Mouse (Mus musculus) stomach, embryonic 15.5 days (tissue): ENCODE data around the gene Zc3h12a. TPM values are rescaled to one million over a fixed set of nuclear protein-coding genes. Genes with fewer than 3 reads are reported as not detected.

Source experiments
- ATAC-seq: fragments of 200-750 bp; cut with Nextera tagmentation; 2 replicates; pipeline ENCODE4 v1.8.0; 2017; ENCODE audit warnings: low read depth, moderate number of reproducible peaks, moderate TSS enrichment; ENCODE audit not compliant: insufficient read depth, low FRiP score
- H3K27ac ChIP-seq: fragments of 300-500 bp; sonication (generic); 2 replicates; pipeline ENCODE4 v1.5.1; 2015; ENCODE audit warnings: mild to moderate bottlenecking, inconsistent platforms
- H3K27me3 ChIP-seq: fragments of 300-500 bp; sonication (generic); replicated peaks from 2 replicates; pipeline ENCODE4 v1.6.1; 2015; ENCODE audit warnings: inconsistent platforms
- H3K36me3 ChIP-seq: fragments of 300-500 bp; sonication (generic); 2 replicates; pipeline ENCODE4 v1.6.1; 2015; ENCODE audit warnings: inconsistent platforms
- H3K4me1 ChIP-seq: fragments of 300-500 bp; sonication (generic); 2 replicates; pipeline ENCODE4 v1.6.1; 2015; ENCODE audit warnings: inconsistent platforms
- H3K4me2 ChIP-seq: fragments of 300-500 bp; sonication (generic); 2 replicates; pipeline ENCODE4 v1.6.1; 2015; ENCODE audit warnings: mild to moderate bottlenecking, inconsistent platforms
- H3K4me3 ChIP-seq: fragments of 300-500 bp; sonication (generic); replicated peaks from 2 replicates; pipeline ENCODE4 v1.5.1; 2015; ENCODE audit warnings: inconsistent platforms
- H3K9ac ChIP-seq: fragments of 300-500 bp; sonication (generic); 2 replicates; pipeline ENCODE4 v1.6.1; 2015; ENCODE audit warnings: inconsistent platforms
- H3K9me3 ChIP-seq: fragments of 300-500 bp; sonication (generic); 2 replicates; pipeline ENCODE4 v1.6.1; 2016; ENCODE audit warnings: inconsistent platforms
- WGBS: fragments of 180-500 bp; shearing (Covaris S2); methylation state at CpG from one replicate; pipeline ENCODE4 v1.1.7; 2015; 5-methylcytosine and 5-hydroxymethylcytosine counted together
- polyA plus RNA-seq: library from polyadenylated mRNA; unstranded; fragments of >200 nt; fragmentation: Nextera tagmentation; extraction: Ambion mirVana; gene quantifications from 2 replicates; pipeline ENCODE4 v1.2.1, GENCODE M21; 2015

The Zc3h12a gene
- polyA plus RNA-seq, 1 experiment from 2014 or later: 1.5 TPM

DNA sequence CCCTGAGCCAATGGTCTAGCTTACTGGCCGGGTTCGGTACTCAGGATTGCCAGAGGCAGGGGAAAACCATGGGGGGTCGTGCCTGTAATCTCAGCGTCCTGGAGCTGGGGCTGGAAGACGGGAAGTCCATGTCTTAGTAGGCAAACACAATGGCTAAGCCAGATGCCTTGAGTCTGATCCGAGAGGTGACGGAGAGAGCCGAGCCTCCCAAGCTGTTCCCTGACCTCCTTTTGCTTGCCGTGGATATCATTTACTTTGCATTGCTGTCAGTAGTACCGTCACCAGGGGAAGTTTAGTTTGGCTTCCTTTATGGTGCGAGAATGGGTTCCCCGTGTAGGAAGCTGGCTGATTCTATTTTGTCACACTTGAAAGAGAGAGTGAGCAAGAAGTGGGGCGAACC is 26.3 kb downstream of the Zc3h12a start:
- H3K9ac ChIP-seq: no peak overlapping the region
- H3K9me3 ChIP-seq: no peaks in the 10 kb centered on the region
- no peaks in the 10 kb centered on the region for H3K27me3 ChIP-seq
- no peak overlapping the region for H3K4me3 ChIP-seq
- H3K4me2 ChIP-seq: no peak overlapping the region
- WGBS: 82% methylated on average over 13 of the region's 13 CpGs
- no peak for ATAC-seq
- no peaks in the 10 kb centered on the region for H3K4me1 ChIP-seq
- no peak overlapping the region for H3K27ac ChIP-seq
- H3K36me3 ChIP-seq: peaks cover 25% of the 10 kb centered on the region

GRCm38 (mm10) chr4:125099458-125099857 is 28.2 kb downstream of the Zc3h12a start:
- ATAC-seq: no peak
- 5% methylated on average over 8 of the region's 8 CpGs for WGBS
- Histone ChIP-seq H3K4me1 (no peaks in the 10 kb centered on the region), H3K9me3 (no peaks in the 10 kb centered on the region), H3K4me3 (no peak overlapping the region), H3K27ac (no peak overlapping the region), H3K9ac (no peak overlapping the region), H3K36me3 (peaks cover 15% of the 10 kb centered on the region), H3K27me3 (no peaks in the 10 kb centered on the region), H3K4me2 (no peak overlapping the region)

- Histone ChIP-seq H3K4me2 (no peak overlapping the region), H3K36me3 (peaks cover under 1% of the 10 kb centered on the region; the same call in 1 of the 2 replicates), H3K27me3 (no peaks in the 10 kb centered on the region), H3K4me1 (no peaks in the 10 kb centered on the region), H3K9me3 (no peaks in the 10 kb centered on the region), H3K27ac (no peak overlapping the region), H3K4me3 (no peak overlapping the region), H3K9ac (no peak overlapping the region)
- no peak for ATAC-seq
- WGBS: 75% methylated on average over 4 of the region's 4 CpGs
Observed at GRCm38 (mm10) chr4:125097412-125097811, 30.2 kb downstream of the Zc3h12a start.

- no peak for ATAC-seq
- Histone ChIP-seq H3K27me3 (no peaks in the 10 kb centered on the region), H3K4me1 (no peaks in the 10 kb centered on the region), H3K4me3 (no peak overlapping the region), H3K9me3 (no peaks in the 10 kb centered on the region), H3K27ac (no peak overlapping the region), H3K36me3 (peaks cover 7% of the 10 kb centered on the region), H3K4me2 (no peak overlapping the region), H3K9ac (no peak overlapping the region)
- 68% methylated on average over 5 of the region's 5 CpGs for WGBS
Observed at GRCm38 (mm10) chr4:125096066-125096465, 31.6 kb downstream of the Zc3h12a start.

- Histone ChIP-seq H3K9me3 (no peaks in the 10 kb centered on the region), H3K4me2 (no peak overlapping the region), H3K27ac (no peak overlapping the region), H3K4me3 (no peak overlapping the region), H3K9ac (no peak overlapping the region), H3K27me3 (no peaks in the 10 kb centered on the region), H3K36me3 (peaks cover 28% of the 10 kb centered on the region), H3K4me1 (no peaks in the 10 kb centered on the region)
- ATAC-seq: no peak
- WGBS: 83% methylated on average over 5 of the region's 5 CpGs
Observed at GRCm38 (mm10) chr4:125093031-125093430, 34.6 kb downstream of the Zc3h12a start.

- WGBS: under 1% methylated on average over 42 of the region's 45 CpGs
- peaks cover 26% of the 10 kb centered on the region for H3K36me3 ChIP-seq
- peak overlapping the region; percentile 87 for H3K4me2 ChIP-seq
- peak overlapping the region; percentile 82 for H3K4me3 ChIP-seq
- peaks cover 14% of the 10 kb centered on the region for H3K4me1 ChIP-seq
- peak; percentile 94 for ATAC-seq
- H3K27me3 ChIP-seq: no peaks in the 10 kb centered on the region
- H3K9me3 ChIP-seq: no peaks in the 10 kb centered on the region
- peak overlapping the region; percentile 99 for H3K27ac ChIP-seq
- peak overlapping the region; percentile 91 for H3K9ac ChIP-seq
Observed at GRCm38 (mm10) chr4:125085346-125085841, 42.2 kb downstream of the Zc3h12a start.

DNA sequence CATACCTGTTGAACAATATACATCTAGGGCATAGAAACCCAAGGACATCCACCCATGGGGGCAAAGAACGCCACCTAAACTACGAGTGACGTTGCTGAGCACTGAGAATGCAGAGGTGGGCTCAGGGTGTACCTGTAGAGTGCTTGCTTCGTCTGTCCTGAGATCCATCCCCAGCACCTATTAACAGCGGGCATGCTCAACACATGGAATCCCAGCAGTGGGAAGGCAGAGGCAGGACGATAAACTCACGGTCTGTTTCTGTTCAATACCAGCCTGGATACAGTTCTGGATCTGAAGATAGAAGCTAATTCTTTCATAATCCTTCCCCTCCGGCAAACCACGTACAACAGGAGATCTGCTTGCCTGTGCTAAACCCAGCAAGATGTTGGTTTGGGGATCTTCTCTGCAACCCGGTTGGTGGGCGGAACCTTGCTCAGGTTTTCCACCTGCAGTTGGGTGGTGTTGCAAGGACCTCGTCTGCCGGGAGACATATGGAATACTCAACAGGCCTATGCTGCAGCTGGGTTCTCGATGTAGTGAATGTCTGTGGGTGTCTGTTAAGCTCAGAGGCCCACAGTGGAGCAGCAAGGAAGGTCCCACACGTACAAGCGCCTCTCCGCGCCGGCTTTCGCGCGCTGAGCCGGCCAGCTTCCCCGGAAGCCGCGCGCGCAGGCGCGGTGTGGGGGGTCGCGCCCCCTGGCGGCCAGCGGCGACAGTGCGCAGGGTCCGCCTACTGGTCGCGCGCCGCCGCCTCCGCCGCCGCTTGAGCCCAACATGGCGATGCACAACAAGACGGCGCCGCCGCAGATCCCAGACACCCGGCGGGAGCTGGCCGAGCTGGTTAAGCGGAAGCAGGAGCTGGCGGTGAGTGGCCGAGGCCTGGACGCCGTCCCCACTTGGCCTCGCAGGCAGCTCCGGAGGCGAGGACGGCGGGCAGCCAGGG is 43.0 kb downstream of the Zc3h12a start, which contains the start of gene Meaf6:
Gene Meaf6 (plus strand): TSS at position 732 of the 943 bp plus-strand sequence.
- no peaks in the 10 kb centered on the region for H3K27me3 ChIP-seq
- peak within 1 kb of the TSS; percentile 99 for H3K27ac ChIP-seq
- WGBS: 1% methylated on average over 63 of the region's 63 CpGs
- no peaks in the 10 kb centered on the region for H3K9me3 ChIP-seq
- ATAC-seq: peak; percentile 90
- H3K4me2 ChIP-seq: peak within 1 kb of the TSS; percentile 87
- peak within 1 kb of the TSS; percentile 91 for H3K9ac ChIP-seq
- H3K4me1 ChIP-seq: peaks cover 14% of the 10 kb centered on the region
- H3K36me3 ChIP-seq: peaks cover 18% of the 10 kb centered on the region
- H3K4me3 ChIP-seq: peak within 1 kb of the TSS; percentile 82

GRCm38 (mm10) chr4:125078698-125079097 is 48.9 kb downstream of the Zc3h12a start:
- Histone ChIP-seq H3K9ac (no peak overlapping the region), H3K27ac (no peak overlapping the region), H3K27me3 (no peaks in the 10 kb centered on the region), H3K4me1 (no peaks in the 10 kb centered on the region), H3K36me3 (peaks cover 26% of the 10 kb centered on the region), H3K4me2 (no peak overlapping the region), H3K4me3 (no peak overlapping the region), H3K9me3 (no peaks in the 10 kb centered on the region)
- WGBS: 92% methylated on average over 2 of the region's 2 CpGs
- no peak for ATAC-seq

GRCm38 (mm10) chr4:125077700-125078099 is 49.9 kb downstream of the Zc3h12a start:
- Histone ChIP-seq H3K27ac (no peak overlapping the region), H3K4me2 (no peak overlapping the region), H3K9me3 (no peaks in the 10 kb centered on the region), H3K27me3 (no peaks in the 10 kb centered on the region), H3K4me3 (no peak overlapping the region), H3K9ac (no peak overlapping the region), H3K4me1 (no peaks in the 10 kb centered on the region), H3K36me3 (peaks cover 34% of the 10 kb centered on the region)
- ATAC-seq: 0 out of 2 replicates have a peak, but pooled peaks have one; percentile 10
- 84% methylated on average over 2 of the region's 2 CpGs for WGBS

Other genes starting within 250 kb of the Zc3h12a start
- gene Epha10, start 246.9 kb downstream of the Zc3h12a start, polyA plus RNA-seq: 0.14 and 0.30 TPM in 2 replicates
- gene 9930104L06Rik, start 190.8 kb downstream of the Zc3h12a start, polyA plus RNA-seq: 11.3 and 13.8 TPM in 2 replicates
- gene Cdca8, start 188.5 kb downstream of the Zc3h12a start, polyA plus RNA-seq: 118 and 128 TPM in 2 replicates
- gene Rspo1, start 141.4 kb downstream of the Zc3h12a start, polyA plus RNA-seq: 12.9 and 14.5 TPM in 2 replicates
- 76.1 and 78.3 TPM in 2 replicates for gene Gnl2, start 111.3 kb downstream of the Zc3h12a start, polyA plus RNA-seq
- gene Dnali1, start 62.1 kb downstream of the Zc3h12a start, polyA plus RNA-seq: 0.08 and 0.22 TPM in 2 replicates
- gene Snip1, start 61.2 kb downstream of the Zc3h12a start, polyA plus RNA-seq: 26.3 and 27.5 TPM in 2 replicates
- gene Meaf6, start 42.7 kb downstream of the Zc3h12a start, polyA plus RNA-seq: 45.9 and 52.1 TPM in 2 replicates